Mouse (Mus musculus): ENCODE data around the gene Hmgcll1. TPM values are rescaled to one million over a fixed set of nuclear protein-coding genes. Genes with fewer than 3 reads are reported as not detected.
"Not testable (repeated sequence)": the region's sequence is repeated elsewhere in the genome, so short reads cannot be mapped to it uniquely, and the experiment has no call there.

Gene Hmgcll1
- total RNA-seq, 2 experiments from 2014 or later: 13.8 to 14.7 TPM

DNA sequence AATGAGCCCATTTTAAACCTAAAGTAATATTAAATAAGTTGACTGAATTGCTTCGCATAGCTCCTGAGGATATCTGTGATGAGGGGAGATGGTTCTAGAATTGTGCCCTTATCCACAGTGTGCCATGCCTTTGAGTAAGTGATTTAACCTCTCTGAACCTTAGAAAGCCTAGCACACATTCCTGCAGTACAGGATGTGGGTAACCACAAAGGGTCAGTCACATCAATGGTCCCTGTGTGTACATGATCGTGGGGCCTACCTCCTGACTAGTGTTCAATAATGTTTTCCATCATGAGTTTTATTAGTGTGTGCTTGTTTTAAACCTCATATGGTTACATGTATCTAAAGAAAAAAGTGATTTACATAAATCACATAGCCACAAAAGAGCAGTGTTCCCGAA, 46.3 kb downstream of the Hmgcll1 start:
- DNase-seq: no peak

DNA sequence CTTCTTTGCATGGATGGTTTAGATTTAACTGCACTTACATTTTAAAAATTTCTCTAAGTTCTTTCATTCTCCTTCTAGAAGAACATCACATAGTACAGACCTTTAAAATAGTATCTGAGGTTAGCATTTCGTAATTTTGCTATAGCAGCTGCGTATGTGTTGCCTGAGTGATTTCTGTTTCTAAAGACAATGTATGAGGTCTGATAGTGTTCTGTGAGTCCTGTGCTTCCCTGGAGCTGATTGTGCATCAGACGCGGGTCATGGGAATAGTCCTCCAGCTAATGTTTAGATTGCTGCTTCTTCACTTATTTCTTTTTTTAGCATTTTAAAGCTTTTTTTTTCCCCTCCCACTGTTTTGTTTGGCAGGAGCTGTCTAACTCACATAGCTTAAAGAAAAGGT, 46.8 kb downstream of the Hmgcll1 start:
- DNase-seq: no peak

DNA sequence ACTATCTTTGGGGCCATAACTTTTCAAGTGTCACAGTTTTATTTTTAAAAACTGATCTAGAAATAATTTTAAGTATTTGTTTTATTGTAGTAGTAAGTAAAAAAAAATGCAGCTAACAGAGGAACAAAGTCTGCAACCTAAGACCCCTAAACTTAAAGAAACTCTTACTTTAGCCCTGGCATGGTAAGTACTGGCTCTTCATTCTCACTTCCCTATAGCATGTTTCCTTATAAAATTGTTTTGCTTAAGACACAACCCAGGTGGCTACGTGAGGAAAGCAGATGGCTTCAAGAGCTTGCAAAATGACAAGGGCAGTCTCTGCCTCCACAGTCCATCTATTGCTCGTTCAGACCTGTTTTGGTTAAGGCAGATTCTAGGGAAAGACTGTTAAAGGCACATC, 49.5 kb downstream of the Hmgcll1 start:
- DNase-seq: no peak

DNA sequence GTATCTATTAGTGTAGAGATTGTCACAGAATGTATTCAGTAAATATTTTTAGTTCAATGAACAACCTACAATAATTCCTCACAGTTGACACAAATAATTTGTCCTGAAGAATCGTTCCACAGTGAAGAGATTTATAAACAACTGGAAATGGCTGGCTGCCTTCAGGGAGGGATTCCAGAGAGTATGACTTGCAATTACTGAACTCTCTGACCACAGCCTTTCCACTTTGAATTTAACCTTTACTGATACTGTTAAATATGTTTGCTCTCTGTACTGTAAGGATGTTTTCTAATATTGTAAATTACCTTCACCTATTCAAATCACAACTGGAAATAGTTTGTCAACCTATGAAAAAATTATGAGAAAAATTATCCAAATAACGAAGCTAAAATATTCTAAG, 76.9 kb downstream of the Hmgcll1 start:
- DNase-seq: no peak

DNA sequence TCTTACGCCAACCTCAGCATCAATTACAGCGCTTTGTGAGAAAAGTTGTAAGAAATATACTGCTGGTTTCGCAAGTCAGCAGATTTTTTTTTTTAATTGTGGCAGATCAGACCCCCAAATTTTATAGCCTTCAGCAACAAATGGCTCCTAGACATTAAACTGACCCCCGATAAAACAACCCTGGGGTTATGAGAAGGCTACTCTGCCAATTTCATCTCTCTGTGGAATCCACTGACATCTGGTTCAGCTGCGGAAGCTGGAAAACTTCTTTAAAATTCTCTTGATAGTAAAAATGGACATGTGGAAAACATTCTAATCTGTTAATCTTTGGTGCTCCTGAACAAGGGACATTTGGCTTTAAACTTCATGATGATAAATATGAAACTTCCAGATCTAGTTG, 82.6 kb downstream of the Hmgcll1 start:
- no peak for DNase-seq

DNA sequence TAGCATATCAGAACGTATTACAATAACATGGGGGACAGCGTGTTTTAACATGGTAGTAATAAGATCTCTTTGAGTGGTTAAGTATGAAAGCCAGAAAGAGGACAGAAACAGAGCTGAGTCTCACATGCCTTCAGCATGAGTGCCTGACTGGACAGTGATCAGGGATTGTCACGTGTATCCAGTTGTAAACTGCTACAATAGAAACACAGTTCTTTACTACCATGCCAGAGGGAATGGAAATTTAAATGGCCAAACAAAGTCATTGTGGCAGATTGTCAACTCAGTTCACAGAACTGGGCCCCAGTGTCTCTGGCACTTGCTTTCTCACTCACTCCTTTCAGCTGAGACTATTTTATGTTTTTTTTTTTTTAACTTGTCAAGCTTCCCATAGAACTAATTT, 85.3 kb downstream of the Hmgcll1 start:
- DNase-seq: no peak

DNA sequence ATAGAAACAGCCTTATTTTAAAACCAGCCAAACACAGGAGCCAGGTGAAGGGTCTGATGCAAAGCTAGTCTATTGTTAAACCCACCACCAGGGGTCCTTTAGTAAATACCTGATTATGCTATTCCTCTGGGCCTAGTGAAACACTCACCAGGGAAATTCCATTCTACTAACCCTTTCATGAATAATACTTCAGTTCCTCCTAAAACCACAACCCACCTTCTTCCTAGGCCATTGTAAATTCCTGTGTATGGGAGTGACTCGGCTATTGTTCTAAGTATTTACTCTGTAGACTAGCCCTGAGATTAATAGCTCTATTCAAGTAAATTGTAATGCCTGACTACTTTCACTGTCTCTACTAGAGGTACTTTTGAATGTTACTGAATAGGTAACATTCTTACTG, 89.8 kb downstream of the Hmgcll1 start:
- not testable (repeated sequence) for DNase-seq

DNA sequence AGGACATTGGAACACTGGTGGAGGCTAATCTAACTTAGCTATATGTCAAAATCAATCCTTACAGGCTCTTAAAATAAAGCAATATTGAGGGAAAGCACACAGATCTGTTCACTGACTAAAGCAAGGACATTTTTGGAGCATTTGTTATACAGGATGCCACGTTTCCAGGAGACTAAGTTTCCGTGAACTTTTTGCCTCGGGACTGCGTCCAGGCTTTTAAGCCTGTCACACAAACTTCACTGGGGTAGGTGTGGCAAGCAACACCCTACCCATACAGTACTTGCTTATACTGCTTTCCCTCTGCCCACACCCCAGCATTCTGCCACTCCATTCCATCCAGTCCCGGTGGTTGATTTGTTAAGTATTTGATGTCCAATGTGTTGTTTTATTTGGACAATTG, 90.2 kb downstream of the Hmgcll1 start:
- no peak for DNase-seq

DNA sequence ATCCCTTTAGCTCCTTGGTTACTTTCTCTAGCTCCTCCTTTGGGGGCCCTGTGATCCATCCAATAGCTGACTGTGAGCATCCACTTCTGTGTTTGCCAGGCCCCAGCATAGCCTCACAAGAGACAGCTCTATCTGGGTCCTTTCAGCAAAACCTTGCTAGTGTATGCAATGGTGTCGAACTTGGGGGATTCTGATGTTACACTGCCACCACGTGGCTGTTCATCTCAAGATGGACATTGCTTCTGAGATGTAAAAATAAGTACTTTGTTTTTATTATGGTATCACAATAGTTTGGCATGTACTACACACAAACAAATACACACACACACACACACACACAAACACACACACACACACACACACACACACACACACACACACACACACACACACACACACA, 108.2 kb downstream of the Hmgcll1 start:
- DNase-seq: peak; percentile 49 to 55

DNA sequence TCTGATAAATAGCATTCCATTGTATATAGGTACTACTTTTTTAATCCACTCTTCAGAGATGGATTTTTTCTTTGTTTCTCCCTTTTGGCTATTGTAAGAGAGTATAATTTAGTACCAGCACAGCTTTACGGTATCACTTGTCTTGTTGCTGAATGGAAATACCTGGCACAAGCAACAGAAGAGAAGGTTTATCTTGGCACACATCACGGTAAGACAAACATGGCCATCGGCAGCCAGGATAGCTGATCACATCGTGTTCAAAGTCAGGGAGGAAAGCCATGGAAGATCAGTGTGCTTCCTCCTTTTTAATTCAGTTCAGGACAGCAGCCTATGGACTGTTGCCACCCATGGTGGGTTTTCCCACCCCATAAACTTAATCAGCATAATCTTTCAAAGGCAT, 109.6 kb downstream of the Hmgcll1 start:
- no peak for DNase-seq

DNA sequence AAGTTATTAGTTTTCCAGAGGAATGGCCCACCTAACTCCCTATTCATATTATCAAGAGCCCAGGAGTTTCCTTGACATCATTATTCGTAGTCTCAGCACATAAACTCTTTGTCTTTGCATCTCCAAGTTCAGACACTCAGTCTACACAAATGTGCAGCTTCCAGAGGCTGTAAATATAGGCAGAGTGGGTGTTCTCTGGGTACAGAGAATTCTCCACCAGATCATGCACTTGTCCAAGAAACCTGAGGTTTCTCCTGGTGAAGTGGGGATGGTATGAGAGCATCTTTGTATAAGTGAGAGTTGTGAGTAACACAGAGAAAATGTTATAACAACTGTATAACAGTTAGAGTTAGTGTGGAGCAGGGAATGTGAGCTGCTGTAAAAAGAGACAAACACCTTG, 114.7 kb downstream of the Hmgcll1 start:
- DNase-seq: no peak

DNA sequence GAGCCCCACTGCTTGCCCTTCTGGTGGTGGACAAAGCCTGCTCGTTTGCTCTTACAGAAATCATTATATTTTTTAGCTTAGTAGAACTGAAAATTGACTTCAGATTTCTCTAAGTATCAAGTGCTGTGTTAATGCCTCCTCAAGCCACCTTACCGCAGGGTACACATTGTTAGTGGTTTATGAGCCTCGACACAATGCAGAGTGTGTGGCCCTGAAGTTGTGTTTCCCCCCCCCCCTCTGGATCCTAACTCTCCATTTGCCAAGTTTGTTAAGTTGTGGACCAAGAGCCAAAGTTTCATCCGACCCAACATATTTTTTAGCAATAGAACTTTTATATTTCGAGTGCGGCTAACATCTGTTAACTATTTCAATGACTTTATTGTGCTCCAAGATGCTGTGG, 119.4 kb downstream of the Hmgcll1 start:
- no peak for DNase-seq

DNA sequence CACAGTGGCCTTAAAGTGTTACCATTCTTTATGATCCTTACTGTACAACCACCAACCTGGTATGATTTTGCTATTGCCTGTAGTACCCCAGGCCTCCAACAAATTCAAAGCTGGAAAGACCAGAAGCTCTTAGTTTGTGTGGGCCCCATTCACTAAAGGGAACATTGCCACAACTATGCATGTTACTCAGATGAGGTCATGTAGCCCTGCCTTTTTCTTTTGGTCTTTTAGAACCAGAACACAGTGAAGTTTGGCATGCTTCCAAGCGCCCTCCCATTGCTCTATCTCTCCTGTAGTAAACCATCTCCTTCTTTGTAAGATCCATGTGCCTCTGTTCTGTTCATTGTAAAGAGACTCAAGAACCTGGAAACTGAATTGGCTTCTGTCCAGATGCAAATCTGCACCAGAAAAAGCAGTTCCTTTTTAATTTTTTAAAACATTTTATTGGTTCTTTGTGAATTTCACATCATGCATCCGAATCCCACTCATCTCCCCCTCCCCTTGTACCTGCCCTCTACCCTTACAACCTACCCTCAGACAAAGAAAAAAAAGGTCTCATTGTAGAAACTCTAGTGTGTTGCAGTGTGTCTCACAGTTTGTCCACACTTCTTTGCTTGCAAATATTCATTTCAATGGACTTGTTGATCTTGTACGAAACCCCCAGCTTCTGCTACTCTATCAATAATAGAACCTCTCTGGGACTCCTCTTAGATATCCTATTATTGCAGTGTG, 123.9 kb downstream of the Hmgcll1 start:
- DNase-seq: no peak

DNA sequence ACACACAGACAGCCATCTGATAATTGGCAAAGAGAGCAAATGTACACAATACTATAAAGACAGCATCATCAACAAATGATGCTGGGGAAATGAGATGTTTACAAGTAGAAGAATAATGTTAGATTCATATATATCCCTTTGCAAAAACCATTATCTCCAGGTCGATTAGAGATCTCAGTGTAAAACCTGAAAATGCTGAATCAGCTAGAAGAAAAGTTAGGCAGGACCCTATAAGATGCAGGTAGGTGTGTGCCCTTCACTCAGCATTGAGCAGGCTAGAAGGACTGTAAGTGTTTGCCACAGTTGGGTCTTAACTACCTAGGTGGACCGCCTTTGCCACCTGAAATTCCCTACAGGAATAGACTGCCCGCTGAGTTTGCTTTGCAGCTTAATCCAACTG, 130.9 kb downstream of the Hmgcll1 start:
- DNase-seq: no peak

DNA sequence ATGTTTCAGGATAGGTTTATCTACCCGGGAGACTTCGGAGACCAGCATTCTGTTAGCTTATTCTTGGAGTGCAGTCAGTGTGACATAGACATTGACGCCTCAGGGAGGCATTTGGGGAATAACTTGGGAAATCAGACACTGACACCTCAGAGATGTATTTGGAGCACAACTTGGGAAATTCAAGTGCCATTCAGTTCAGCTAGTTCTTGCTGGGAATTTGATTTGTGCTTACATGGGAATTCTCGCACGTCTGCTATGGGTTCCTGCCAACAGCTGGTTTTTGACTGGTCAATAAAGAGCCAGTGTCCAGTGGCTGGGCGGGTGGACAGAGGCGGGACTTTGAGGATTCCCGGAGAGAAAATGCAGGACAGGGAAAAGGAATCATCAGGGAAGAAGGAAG, 147.8 kb downstream of the Hmgcll1 start:
- no peak for DNase-seq

DNA sequence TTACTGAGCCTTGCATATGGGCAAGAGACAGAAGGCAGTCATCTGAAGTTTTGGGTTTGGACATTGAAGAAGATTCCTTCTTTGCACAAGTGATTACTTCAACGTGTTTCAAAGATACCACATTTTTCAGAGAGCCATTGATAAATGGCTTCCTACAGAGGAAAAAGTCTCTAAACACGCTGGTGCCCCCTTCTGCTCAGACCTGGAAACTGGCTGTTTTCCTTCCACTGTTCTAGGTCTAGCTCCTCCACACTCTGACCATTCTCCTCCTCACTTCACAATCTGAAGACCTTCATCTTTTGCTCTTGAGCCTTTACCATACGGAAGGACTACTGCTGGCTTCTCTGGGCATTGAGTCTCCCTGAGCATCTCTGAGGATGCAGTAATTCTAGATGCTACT, 153.7 kb downstream of the Hmgcll1 start:
- DNase-seq: no peak

DNA sequence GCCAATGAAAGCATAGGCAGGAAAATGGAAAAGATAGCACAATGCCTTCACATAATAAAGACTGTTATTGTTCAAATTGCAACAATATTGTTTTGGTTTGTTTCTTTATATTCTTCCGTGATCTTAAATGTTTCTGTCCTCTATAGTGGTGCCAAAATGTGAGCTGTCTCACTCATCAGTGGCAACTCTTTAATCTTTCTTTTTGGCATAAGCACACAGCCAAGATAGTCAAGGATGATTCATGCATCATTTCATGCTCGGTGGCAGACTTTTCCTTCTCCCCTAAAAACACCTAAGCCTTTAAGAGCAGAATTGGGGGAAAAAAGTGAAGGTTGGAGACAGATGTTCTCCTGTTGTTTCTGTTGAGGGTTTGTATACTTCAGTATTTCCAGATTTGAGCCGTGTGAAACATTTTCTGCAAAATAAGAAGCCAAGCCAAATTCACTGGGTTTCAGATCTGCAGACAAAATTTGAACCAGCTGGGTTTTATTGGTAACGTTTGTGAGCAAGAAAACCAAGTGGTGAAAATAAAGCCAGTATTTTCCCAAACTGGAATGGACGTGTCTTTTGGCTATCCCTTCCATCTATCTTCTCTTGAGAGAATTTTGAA, 158.1 kb downstream of the Hmgcll1 start:
- no peak for DNase-seq

DNA sequence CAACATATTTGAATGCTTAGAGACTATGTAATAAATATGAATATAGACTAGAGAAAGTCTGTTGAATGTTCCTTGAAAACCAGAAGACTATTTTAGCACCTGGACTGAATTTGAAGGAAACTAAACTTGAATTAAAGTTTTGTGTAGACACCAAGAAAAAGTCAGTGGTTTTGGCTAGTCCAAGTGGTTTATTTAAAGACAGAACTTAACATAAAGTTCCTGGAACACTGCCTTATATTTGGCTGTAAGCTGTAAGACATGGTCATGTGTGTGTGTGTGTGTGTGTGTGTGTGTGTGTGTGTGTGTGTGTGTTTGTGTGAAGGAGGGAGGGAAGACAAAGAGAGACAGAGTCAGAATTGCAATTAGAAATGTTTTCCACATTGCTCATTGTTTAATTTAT, 164.6 kb downstream of the Hmgcll1 start:
- DNase-seq: no peak

Other genes starting within 250 kb of the Hmgcll1 start
- 1 to 10 TPM in 1 of 2 experiments, under 1 TPM in 1; 0.60 to 2.2 TPM for gene Bmp5, start 239.5 kb upstream of the Hmgcll1 start, total RNA-seq (2021)
- gene Gfral, start 198.8 kb downstream of the Hmgcll1 start, total RNA-seq (2021): not detected

Data from layer of hippocampus, postnatal 36 days (tissue).